Mouse (Mus musculus) testis, adult 10 weeks (tissue): Measurements from ENCODE around the gene Slc22a3. TPM values are rescaled to one million over a fixed set of nuclear protein-coding genes. Genes with fewer than 3 reads are reported as not detected.

Experiments used
- polyA plus RNA-seq: library from polyadenylated mRNA; stranded (reverse); fragments of 350-450 nt; fragmentation: Illumina TruSeq; extraction: RNeasy Lipid Tissue Mini Kit (QIAGEN cat#74804); gene quantifications from one replicate; pipeline ENCODE4 v1.2.3, GENCODE M21; 2014; ENCODE audit warnings: low read depth, low replicate concordance

Slc22a3 gene
- 0.21 TPM for polyA plus RNA-seq

GRCm38 (mm10) chr17:12507654-12508204 lies at the start of gene Slc22a3:
Gene Slc22a3 (minus strand): TSS chr17:12507704.

GRCm38 (mm10) chr17:12377981-12378705 lies 129.4 kb downstream of the Slc22a3 start, which contains the start of gene Plg:
Gene Plg (plus strand): TSS chr17:12378608.

Other genes with a start within 250 kb of the Slc22a3 start
- 3.0 TPM for gene Map3k4, start 188.9 kb downstream of the Slc22a3 start, polyA plus RNA-seq
- gene Plg, start 129.1 kb downstream of the Slc22a3 start, polyA plus RNA-seq: 0.14 TPM
- not detected for gene Slc22a2, start 76.4 kb upstream of the Slc22a3 start, polyA plus RNA-seq
- not detected for gene Slc22a1, start 168.1 kb upstream of the Slc22a3 start, polyA plus RNA-seq